Mouse (Mus musculus) MEL (cell line): ENCODE measurements around the gene Ppig. TPM values are rescaled to one million over a fixed set of nuclear protein-coding genes. Genes with fewer than 3 reads are reported as not detected.

Experiments
- DNase-seq: peaks from one replicate; pipeline ENCODE4 v3.0.0; 2011; ENCODE audit warnings: low read depth, low spot score
- H3K27ac ChIP-seq: 2 replicates; pipeline ENCODE4 v1.5.1; 2012; ENCODE audit warnings: low read depth, mild to moderate bottlenecking, control low read depth, low read length, moderate library complexity; ENCODE audit not compliant: control insufficient read depth
- H3K27me3 ChIP-seq, 2 experiments: fragments of 150-350 bp in 1 of 2; sonication (generic) in 1 of 2; 2 replicates each; pipeline ENCODE4 v1.6.1; 2012; ENCODE audit warnings: low read length in 2 of 2, mild to moderate bottlenecking in 2 of 2, improper control_type of control experiment in 1 of 2, moderate library complexity in 1 of 2; ENCODE audit not compliant: insufficient read depth in 2 of 2, control insufficient read depth in 1 of 2
- H3K36me3 ChIP-seq, 2 experiments: 2 replicates each; pipeline ENCODE4 v1.6.1; 2012 to 2014; ENCODE audit warnings: low read length in 2 of 2, improper control_type of control experiment in 1 of 2, inconsistent platforms in 1 of 2, mild to moderate bottlenecking in 1 of 2; ENCODE audit not compliant: insufficient read depth in 2 of 2, control insufficient read depth in 1 of 2
- H3K4me1 ChIP-seq, 2 experiments: fragments of 150-350 bp in 1 of 2; sonication (generic) in 1 of 2; 2 replicates each; pipeline ENCODE4 v1.6.1; 2012; ENCODE audit warnings: low read length in 2 of 2, improper control_type of control experiment in 1 of 2, mild to moderate bottlenecking in 1 of 2; ENCODE audit not compliant: insufficient read depth in 2 of 2, control insufficient read depth in 1 of 2
- H3K4me3 ChIP-seq, 2 experiments: fragments of 150-350 bp in 1 of 2; sonication (generic) in 1 of 2; 2 replicates each; pipeline ENCODE4 v1.5.1; 2012; ENCODE audit warnings: low read depth in 2 of 2, low read length in 2 of 2, mild to moderate bottlenecking in 2 of 2, moderate library complexity in 2 of 2, control low read depth in 1 of 2, improper control_type of control experiment in 1 of 2; ENCODE audit not compliant: control insufficient read depth in 1 of 2, insufficient read depth in 1 of 2
- H3K79me2 ChIP-seq: 2 replicates; pipeline ENCODE4 v1.6.1; 2012; ENCODE audit warnings: mild to moderate bottlenecking, low read length, moderate library complexity; ENCODE audit not compliant: control insufficient read depth, poor library complexity, insufficient read depth
- H3K9ac ChIP-seq: 2 replicates; pipeline ENCODE4 v1.6.1; 2012; ENCODE audit warnings: low read depth, mild to moderate bottlenecking, control low read depth, low read length, moderate library complexity; ENCODE audit not compliant: control insufficient read depth, poor library complexity, severe bottlenecking
- H3K9me3 ChIP-seq: fragments of 150-350 bp; sonication (generic); replicated peaks from 2 replicates; pipeline ENCODE4 v1.6.1; 2012; ENCODE audit warnings: mild to moderate bottlenecking, low read length, improper control_type of control experiment, moderate library complexity; ENCODE audit not compliant: insufficient read depth
- CHD1 ChIP-seq: IDR thresholded peaks from 2 replicates; pipeline ENCODE4 v1.6.1; 2012; ENCODE audit warnings: low read depth, mild to moderate bottlenecking, inconsistent platforms, low read length, improper control_type of control experiment
- CHD2 ChIP-seq: IDR thresholded peaks from 2 replicates; pipeline ENCODE4 v1.6.1; 2011; ENCODE audit warnings: low read length, improper control_type of control experiment
- EP300 ChIP-seq, 2 experiments: IDR thresholded peaks; 2 replicates each; pipeline ENCODE4 v1.6.1; 2011; ENCODE audit warnings: improper control_type of control experiment in 2 of 2, low read length in 2 of 2, low read depth in 1 of 2, mild to moderate bottlenecking in 1 of 2
- MAFK ChIP-seq: IDR thresholded peaks from 2 replicates; pipeline ENCODE4 v1.6.1; 2011; ENCODE audit warnings: low read depth, mild to moderate bottlenecking, low read length, improper control_type of control experiment, borderline replicate concordance
- MAZ ChIP-seq: IDR thresholded peaks from 2 replicates; pipeline ENCODE4 v1.6.1; 2012; ENCODE audit warnings: low read depth, mild to moderate bottlenecking, inconsistent platforms, low read length, improper control_type of control experiment
- MYB ChIP-seq: IDR thresholded peaks from 2 replicates; pipeline ENCODE4 v1.6.1; 2011; ENCODE audit warnings: mild to moderate bottlenecking, low read depth, low read length, improper control_type of control experiment
- MYC ChIP-seq: IDR thresholded peaks from 2 replicates; pipeline ENCODE4 v1.6.1; 2011; ENCODE audit warnings: low read depth, mild to moderate bottlenecking, low read length, improper control_type of control experiment, moderate library complexity
- NRF1 ChIP-seq: IDR thresholded peaks from 2 replicates; pipeline ENCODE4 v1.6.1; 2014; ENCODE audit warnings: low read depth, mild to moderate bottlenecking, inconsistent platforms, low read length, improper control_type of control experiment, moderate library complexity; ENCODE audit not compliant: poor library complexity, insufficient read depth, severe bottlenecking
- POLR2A ChIP-seq, 2 experiments: IDR thresholded peaks; 2 replicates each; pipeline ENCODE4 v1.6.1; 2011 to 2012; ENCODE audit warnings: low read length in 2 of 2, mild to moderate bottlenecking in 2 of 2, control low read depth in 1 of 2, improper control_type of control experiment in 1 of 2, low read depth in 1 of 2, moderate library complexity in 1 of 2; ENCODE audit not compliant: control insufficient read depth in 1 of 2, insufficient read depth in 1 of 2, poor library complexity in 1 of 2
- POLR2AphosphoS2 ChIP-seq: IDR thresholded peaks from 2 replicates; pipeline ENCODE4 v1.6.1; 2011; ENCODE audit warnings: low read length, improper control_type of control experiment
- RAD21 ChIP-seq: IDR thresholded peaks from 2 replicates; pipeline ENCODE4 v1.6.1; 2011; ENCODE audit warnings: mild to moderate bottlenecking, low read depth, low read length, improper control_type of control experiment
- SMC3 ChIP-seq: IDR thresholded peaks from 2 replicates; pipeline ENCODE4 v1.6.1; 2011; ENCODE audit warnings: low read depth, low read length, improper control_type of control experiment
- TBP ChIP-seq: IDR thresholded peaks from 2 replicates; pipeline ENCODE4 v1.8.0; 2011; ENCODE audit warnings: low read depth, low read length, improper control_type of control experiment
- TCF12 ChIP-seq: IDR thresholded peaks from 2 replicates; pipeline ENCODE4 v1.6.1; 2014; ENCODE audit warnings: low read depth, mild to moderate bottlenecking, inconsistent platforms, low read length, improper control_type of control experiment, moderate library complexity
- USF2 ChIP-seq, 2 experiments: IDR thresholded peaks; 2 replicates each; pipeline ENCODE4 v1.6.1; 2011 to 2012; ENCODE audit warnings: improper control_type of control experiment in 2 of 2, low read length in 2 of 2, borderline replicate concordance in 1 of 2, inconsistent platforms in 1 of 2, low read depth in 1 of 2, mild to moderate bottlenecking in 1 of 2; ENCODE audit not compliant: insufficient read depth in 1 of 2
- ZKSCAN1 ChIP-seq: IDR thresholded peaks from 2 replicates; pipeline ENCODE4 v1.6.1; 2012; ENCODE audit warnings: low read depth, mild to moderate bottlenecking, inconsistent platforms, low read length, improper control_type of control experiment, moderate library complexity
- ZNF384 ChIP-seq: IDR thresholded peaks from 2 replicates; pipeline ENCODE4 v1.6.1; 2012; ENCODE audit warnings: low read depth, mild to moderate bottlenecking, inconsistent platforms, low read length, improper control_type of control experiment
- polyA plus RNA-seq, 2 experiments: library from polyadenylated mRNA; stranded (reverse) in 1 of 2; unstranded in 1 of 2; fragments of >175 nt in 1 of 2; fragments of >200 nt in 1 of 2; gene quantifications; 2 replicates each; pipeline versions ENCODE4 v1.2.1 to v1.2.4; 2012; ENCODE audit warnings: low replicate concordance in 2 of 2, low read depth in 1 of 2; ENCODE audit not compliant: insufficient read length in 2 of 2, insufficient read depth in 1 of 2, missing spikeins in 1 of 2
- total RNA-seq: library from RNA; depleted of rRNA; stranded (reverse); fragments of 300-350 nt; gene quantifications from 2 replicates; pipeline ENCODE4 v1.2.3, GENCODE M21; 2012

Ppig gene
- total and polyA plus RNA-seq, 3 experiments: 12.5 to 132 (median 115) TPM

GRCm38 (mm10) chr2:69700446-69700845 is 21.9 kb upstream of the Ppig start:
- no peak overlapping the region for H3K27ac ChIP-seq
- no peak for DNase-seq
- H3K9me3 ChIP-seq: no peaks in the 10 kb centered on the region
- H3K79me2 ChIP-seq: no peaks in the 10 kb centered on the region
- H3K36me3 ChIP-seq: peaks cover 0 to under 1% of the 10 kb centered on the region in 2 experiments; a peak in 2 of 4 replicates
- TF ChIP-seq MAFK (no peak), NRF1 (no peak), ZNF384 (no peak), MYB (no peak), RAD21 (no peak), POLR2AphosphoS2 (no peak), CHD1 (no peak), ZKSCAN1 (no peak), CHD2 (no peak), EP300 (IDR thresholded peaks at IDR 0.05; ENCODE audit: low read depth in 1 of 2, low read length in 2 of 2) (no peak)
- no peaks in the 10 kb centered on the region for H3K27me3 ChIP-seq
- no peaks in the 10 kb centered on the region for H3K4me1 ChIP-seq
- no peak overlapping the region for H3K4me3 ChIP-seq
- H3K9ac ChIP-seq: no peak overlapping the region

- peaks cover 1 to 6% of the 10 kb centered on the region in 2 experiments; a peak in 3 of 4 replicates for H3K36me3 ChIP-seq
- H3K27ac ChIP-seq: no peak overlapping the region
- H3K4me3 ChIP-seq: no peak overlapping the region
- H3K27me3 ChIP-seq: peaks cover 0 to 6% of the 10 kb centered on the region in 2 experiments; a peak in 2 of 4 replicates
- H3K4me1 ChIP-seq: no peaks in the 10 kb centered on the region
- no peak overlapping the region for H3K9ac ChIP-seq
- TF ChIP-seq MYC (no peak), POLR2AphosphoS2 (no peak), POLR2A (IDR thresholded peaks at IDR 0.05; ENCODE audit: control insufficient read depth in 1 of 2, insufficient read depth in 1 of 2, low read depth in 1 of 2, low read length in 2 of 2, poor library complexity in 1 of 2) (no peak), ZKSCAN1 (no peak), TBP (no peak), NRF1 (no peak), MYB (no peak), SMC3 (no peak), USF2 (IDR thresholded peaks at IDR 0.05; ENCODE audit: borderline replicate concordance in 1 of 2, insufficient read depth in 1 of 2, low read depth in 1 of 2, low read length in 2 of 2) (no peak), MAZ (no peak), TCF12 (no peak)
- peaks cover 2% of the 10 kb centered on the region; the same call in 1 of the 2 replicates for H3K79me2 ChIP-seq
- no peak for DNase-seq
- H3K9me3 ChIP-seq: no peaks in the 10 kb centered on the region
Measured at GRCm38 (mm10) chr2:69712171-69712570, 10.2 kb upstream of the Ppig start.
